Mouse (Mus musculus) megakaryocyte, embryonic 14.5 days (primary cell): ENCODE measurements around the gene Ager.

ENCODE experiments used
- FLI1 ChIP-seq: IDR thresholded peaks from 2 replicates; pipeline ENCODE4 v1.6.1; 2012; ENCODE audit warnings: low read length, inconsistent platforms, mixed read lengths
- GATA1 ChIP-seq: IDR thresholded peaks from 3 replicates; pipeline ENCODE4 v1.6.1; 2012; ENCODE audit warnings: mixed read lengths, low read length, inconsistent platforms, borderline replicate concordance

DNA sequence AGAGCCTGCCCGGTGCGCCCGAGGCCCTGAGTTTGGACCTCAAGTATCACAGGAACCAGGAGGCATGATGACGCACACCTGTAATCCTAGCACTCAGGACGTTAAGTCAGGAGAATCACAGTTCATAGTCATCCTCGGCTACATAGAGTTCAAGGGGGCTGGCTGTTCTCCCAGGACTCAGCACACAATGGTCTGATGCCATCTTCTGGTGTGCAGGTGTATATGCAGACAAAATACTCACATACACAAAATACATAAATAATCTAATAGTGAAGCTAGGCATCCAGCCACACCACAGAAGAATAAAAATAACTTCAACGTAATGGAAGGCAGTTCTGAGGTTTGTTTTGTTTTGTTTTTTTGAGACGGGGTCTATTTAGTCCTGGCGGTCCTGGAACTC, 25.5 kb downstream of the Ager start:
- no peak for TF ChIP-seq GATA1
- no peak for TF ChIP-seq FLI1
